Mouse (Mus musculus) right cerebral cortex, postnatal 10 days (tissue): Measurements from ENCODE around the gene Nrm.

ENCODE experiments used
- DNase-seq, 2 experiments: peaks; one replicate each; pipeline ENCODE4 v3.0.0; 2021; ENCODE audit warnings: low spot score in 2 of 2

Nrm gene

DNA sequence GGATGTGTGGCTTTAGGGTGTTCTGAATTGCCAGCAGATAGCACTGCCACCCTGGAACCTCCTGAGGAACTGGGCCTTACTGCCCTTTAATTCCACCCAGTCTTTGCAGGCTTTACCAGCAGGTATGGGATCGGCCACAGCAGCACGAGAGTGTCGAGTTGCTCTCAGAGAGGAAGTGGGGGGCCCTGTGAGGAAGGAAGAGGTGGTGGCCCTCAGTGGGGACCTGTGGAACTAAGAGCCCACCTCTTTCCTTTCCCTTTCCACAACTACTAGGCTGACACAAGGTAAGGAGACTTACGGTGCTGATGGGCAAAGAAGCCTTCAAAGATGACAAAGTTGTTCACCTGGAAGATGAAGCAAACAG lies 42.9 kb downstream of the Nrm start:
- no peak for DNase-seq

DNA sequence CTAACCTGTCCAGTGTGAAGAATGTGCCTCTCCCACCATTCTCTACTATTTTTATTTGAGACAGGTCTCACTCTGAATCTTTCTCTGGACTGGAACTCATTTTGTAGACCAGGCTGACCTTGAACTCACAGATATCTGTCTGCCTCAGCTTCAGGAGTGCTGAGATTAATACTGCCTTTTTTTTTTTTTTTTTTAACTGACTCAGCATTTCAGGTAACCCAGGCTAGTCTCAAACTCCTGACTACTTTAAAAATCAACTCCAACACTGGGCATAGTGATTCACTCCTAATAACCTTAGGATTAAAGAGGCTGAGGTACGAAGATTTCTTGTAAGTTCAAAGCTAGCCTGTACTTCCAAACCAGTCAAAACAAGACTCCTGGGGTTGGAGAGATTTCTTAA lies 44.5 kb downstream of the Nrm start:
- no peak for DNase-seq

DNA sequence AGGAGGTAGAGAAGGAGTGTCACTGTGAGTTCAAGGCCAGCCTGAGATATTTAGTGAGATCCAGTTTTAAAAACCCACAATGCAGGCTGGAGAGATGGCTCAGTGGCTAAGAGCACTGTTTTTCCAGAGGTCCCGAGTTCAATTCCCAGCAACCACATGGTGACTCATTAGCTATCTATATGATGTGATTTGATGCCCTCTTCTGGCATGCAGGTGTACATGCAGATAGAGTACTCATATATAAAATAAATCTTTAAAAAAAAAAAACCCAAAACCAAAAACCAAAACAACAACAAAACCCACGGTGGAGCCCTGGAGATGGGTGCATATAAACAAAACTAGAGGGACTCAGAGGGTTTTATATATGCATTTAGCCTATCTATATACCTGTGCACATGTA lies 46.5 kb downstream of the Nrm start:
- DNase-seq: no peak

DNA sequence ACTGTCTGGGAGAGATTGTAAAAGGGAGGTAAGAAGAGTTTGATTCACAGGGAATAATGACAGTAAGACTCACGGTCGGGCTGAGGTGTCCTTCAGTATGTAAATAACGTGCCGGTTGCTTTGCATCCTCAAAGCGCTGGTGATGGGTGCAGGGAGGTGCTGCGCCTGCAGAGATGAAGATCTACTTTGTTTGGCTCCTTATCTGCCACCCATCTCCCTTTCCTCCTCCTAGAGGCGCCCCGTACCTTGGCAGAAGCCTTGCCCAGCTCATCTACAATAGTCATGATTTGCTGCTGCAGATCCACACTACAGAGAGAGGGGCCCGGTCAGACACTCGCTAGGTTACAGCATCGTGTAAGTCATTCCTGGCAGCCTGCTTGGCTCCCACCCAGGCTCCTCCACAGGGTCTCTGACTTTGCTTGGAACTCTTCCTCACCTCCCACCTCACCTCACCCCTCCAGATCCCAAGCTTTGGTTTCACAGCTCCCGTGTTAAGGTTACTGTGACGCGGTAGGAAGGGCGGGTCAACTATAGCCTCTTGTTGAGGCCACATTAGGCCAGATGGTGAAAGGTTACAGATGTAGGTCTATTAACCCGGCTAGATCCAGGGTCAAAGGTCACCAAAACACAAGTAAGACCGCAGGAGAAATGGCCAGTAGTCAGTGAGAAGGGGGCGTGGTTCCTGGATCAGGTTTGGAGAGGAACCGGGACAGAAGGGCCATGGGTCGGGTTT lies 48.2 kb downstream of the Nrm start:
- no peak for DNase-seq

DNA sequence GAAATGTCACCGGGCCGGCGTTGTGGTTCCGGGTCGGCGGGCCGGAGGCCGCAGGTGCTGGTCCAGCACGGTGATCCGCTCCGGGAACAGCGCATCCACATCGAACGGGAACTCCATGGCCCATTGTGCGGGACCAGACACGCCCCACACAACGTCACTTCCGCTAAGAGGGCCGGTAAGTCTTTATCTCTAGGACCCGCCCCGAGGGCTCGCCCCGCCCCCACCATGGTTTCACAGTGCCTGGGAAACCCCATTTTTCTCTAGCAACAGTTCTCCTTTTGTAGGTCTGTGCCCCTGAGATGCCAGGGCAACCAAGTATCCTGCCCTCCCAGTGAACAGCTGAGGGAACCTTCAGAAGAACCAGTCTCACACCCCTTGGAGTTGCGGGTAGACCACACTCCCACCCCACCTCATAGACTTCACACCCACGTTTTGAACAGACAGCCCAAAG lies 48.8 kb downstream of the Nrm start, which contains the start of gene Atat1:
Gene Atat1 (minus strand): TSS at position 157 of the 451 bp plus-strand sequence.
- peak; percentile 97 for DNase-seq

DNA sequence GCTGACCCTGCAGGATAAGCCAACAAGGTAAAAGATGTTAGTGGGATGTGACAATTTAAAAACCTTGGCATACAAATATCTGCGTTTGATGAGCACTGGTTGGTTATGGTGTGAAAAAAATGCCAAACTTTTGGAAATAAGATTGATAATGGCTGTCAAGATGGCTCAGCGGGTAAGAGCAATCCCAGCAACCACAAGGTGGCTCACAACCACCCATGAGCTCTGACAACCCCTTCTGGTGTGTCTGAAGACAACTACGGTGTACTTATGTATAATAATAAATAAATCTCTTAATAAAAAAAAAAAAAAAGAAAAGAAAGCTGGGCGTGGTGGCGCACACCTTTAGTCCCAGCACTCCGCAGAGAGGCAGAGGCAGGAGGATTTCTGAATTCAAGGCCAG lies 53.9 kb downstream of the Nrm start:
- no peak for DNase-seq
